Mouse (Mus musculus) retina, postnatal 7 days (tissue): ENCODE results near the gene Adprhl1.

Experiments
- DNase-seq: peaks from one replicate; pipeline ENCODE4 v3.0.0-alpha.2; 2012; ENCODE audit warnings: low read depth, low spot score

Adprhl1 gene

GRCm38 (mm10) chr8:13254019-13254418, at the start of gene Adprhl1:
Gene Adprhl1, minus strand, starts transcription at chr8:13254162.
- peak; percentile 71 for DNase-seq

- no peak for DNase-seq
Measured at GRCm38 (mm10) chr8:13301036-13301435, 47.1 kb upstream of the Adprhl1 start.

GRCm38 (mm10) chr8:13299571-13299970, 45.6 kb upstream of the Adprhl1 start:
- no peak for DNase-seq

- DNase-seq: no peak
Measured at GRCm38 (mm10) chr8:13293677-13294470, 39.9 kb upstream of the Adprhl1 start.

- DNase-seq: peak; percentile 65
Measured at GRCm38 (mm10) chr8:13292364-13292763, 38.4 kb upstream of the Adprhl1 start.

GRCm38 (mm10) chr8:13288646-13289045, 34.7 kb upstream of the Adprhl1 start:
- DNase-seq: no peak

- DNase-seq: peak; percentile 93
Measured at GRCm38 (mm10) chr8:13287692-13288623, 34.0 kb upstream of the Adprhl1 start, which contains the start of the genes Dcun1d2 and Tmco3. Gene Dcun1d2, minus strand, starts transcription at chr8:13288131. Gene Tmco3, plus strand, starts transcription at chr8:13288190.

GRCm38 (mm10) chr8:13287304-13287691, 33.3 kb upstream of the Adprhl1 start:
- DNase-seq: peak; percentile 82

GRCm38 (mm10) chr8:13283200-13283599, 29.2 kb upstream of the Adprhl1 start:
- DNase-seq: no peak

GRCm38 (mm10) chr8:13276941-13277447, 23.0 kb upstream of the Adprhl1 start:
- no peak for DNase-seq

GRCm38 (mm10) chr8:13272834-13273233, 18.9 kb upstream of the Adprhl1 start:
- no peak for DNase-seq

- no peak for DNase-seq
Measured at GRCm38 (mm10) chr8:13267566-13267965, 13.6 kb upstream of the Adprhl1 start.

- DNase-seq: no peak
Measured at GRCm38 (mm10) chr8:13263376-13263775, 9.4 kb upstream of the Adprhl1 start.

- no peak for DNase-seq
Measured at GRCm38 (mm10) chr8:13253413-13253812, 549 bp downstream of the Adprhl1 start.

GRCm38 (mm10) chr8:13252837-13253236, 1.1 kb downstream of the Adprhl1 start:
- no peak for DNase-seq

- no peak for DNase-seq
Measured at GRCm38 (mm10) chr8:13244343-13244880, 9.6 kb downstream of the Adprhl1 start.

GRCm38 (mm10) chr8:13242985-13243870, 10.7 kb downstream of the Adprhl1 start:
- DNase-seq: no peak

GRCm38 (mm10) chr8:13240691-13241090, 13.3 kb downstream of the Adprhl1 start:
- no peak for DNase-seq

- DNase-seq: no peak
Measured at GRCm38 (mm10) chr8:13240055-13240454, 13.9 kb downstream of the Adprhl1 start.

- no peak for DNase-seq
Measured at GRCm38 (mm10) chr8:13234803-13235202, 19.2 kb downstream of the Adprhl1 start.

- no peak for DNase-seq
Measured at GRCm38 (mm10) chr8:13230471-13230870, 23.5 kb downstream of the Adprhl1 start.
